Mouse (Mus musculus): ENCODE measurements around the gene Slc7a5.

Gene Slc7a5

GRCm38 (mm10) chr8:121879712-121880111, 27.8 kb downstream of the Slc7a5 start:
- no peak for DNase-seq

GRCm38 (mm10) chr8:121877828-121878480, 29.5 kb downstream of the Slc7a5 start:
- no peak for DNase-seq

DNA sequence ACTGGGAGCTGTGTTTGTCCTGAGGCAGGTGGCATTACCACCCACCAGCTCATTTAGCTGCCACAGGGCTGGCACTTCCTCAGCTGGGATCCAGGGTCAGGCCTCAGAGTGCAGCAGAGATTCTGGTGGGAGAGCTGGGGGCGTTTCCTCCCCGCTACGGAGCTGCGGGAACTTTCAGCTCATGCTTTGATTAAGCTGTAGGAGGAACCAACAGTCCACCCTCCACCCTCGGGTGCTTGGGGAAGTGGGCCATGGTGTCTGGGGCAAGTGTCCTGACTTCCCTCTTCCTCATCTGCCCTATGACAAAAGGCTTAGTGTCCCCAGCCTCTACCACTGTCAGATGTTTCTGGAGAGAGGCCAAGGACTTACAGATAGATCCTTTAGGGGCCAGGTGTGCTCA, 30.3 kb downstream of the Slc7a5 start:
- no peak for DNase-seq

DNA sequence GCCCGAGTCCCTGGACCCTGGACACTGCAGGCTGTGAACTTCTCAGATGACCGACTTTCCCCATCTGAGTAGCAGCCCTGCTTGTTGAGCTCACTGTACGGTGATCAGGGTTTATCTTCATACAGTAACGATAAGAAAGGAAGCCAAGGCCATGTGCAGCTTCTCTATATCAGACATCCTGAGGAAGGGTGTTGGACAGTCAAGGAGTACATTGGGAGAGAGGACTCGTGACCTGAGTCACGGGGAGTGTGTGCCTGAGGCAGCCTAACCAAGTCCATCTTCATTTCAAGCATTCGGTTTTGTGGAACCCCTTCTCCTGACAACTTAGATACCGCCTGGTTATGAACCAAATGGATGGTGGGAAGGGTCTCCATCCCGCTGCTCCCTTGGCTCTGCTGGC, 32.0 kb downstream of the Slc7a5 start:
- DNase-seq: no peak

GRCm38 (mm10) chr8:121875045-121875444, 32.4 kb downstream of the Slc7a5 start:
- no peak for DNase-seq

DNA sequence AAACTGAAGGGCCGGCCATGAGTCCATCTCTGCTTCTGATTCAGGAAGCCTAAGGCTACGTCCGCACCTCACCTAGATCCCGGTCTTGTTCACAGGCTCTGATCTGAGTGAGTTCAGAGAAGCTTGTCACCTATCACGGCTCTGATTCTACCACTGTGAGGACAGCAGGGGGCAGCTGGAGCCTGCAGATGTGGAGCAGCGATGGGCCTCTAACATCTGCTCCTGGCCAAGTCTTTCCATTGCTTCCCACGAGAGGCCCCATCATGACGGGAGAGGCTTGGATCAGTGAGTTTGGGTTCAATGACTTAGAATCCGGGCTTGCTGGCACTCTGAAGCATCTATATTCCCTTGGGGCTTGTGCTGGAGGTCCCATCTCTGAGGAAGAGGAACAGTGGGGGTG, 33.5 kb downstream of the Slc7a5 start:
- no peak for DNase-seq

DNA sequence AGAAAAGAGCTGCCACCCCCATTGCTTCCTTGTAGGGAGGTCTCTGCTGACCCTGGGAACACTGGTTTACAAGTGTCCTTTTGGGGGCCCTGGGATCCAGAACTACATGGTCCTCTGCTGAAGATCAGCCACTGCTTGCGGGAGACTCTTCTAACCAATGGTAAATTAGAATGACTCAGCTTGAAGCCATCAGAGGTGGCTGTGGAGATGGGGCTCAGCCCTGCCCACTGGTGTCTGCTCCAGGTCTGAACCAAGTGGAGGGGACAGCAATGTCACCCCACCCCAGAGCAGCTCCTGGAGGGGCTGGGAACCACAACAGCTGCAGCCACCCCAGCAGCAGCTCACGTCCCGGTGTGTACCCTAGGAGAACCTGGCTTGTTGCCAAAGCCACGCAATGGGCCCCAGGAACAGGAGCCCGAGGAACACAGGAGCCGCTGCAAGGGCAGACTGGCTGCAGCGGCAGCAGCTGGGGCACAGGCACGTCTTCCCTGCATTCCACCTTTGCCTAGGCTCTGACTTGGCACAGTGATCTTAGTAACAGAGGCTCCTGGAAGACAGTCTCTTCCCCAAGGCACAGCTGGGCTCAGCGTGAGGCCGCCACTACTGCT, 35.6 kb downstream of the Slc7a5 start:
- DNase-seq: no peak

DNA sequence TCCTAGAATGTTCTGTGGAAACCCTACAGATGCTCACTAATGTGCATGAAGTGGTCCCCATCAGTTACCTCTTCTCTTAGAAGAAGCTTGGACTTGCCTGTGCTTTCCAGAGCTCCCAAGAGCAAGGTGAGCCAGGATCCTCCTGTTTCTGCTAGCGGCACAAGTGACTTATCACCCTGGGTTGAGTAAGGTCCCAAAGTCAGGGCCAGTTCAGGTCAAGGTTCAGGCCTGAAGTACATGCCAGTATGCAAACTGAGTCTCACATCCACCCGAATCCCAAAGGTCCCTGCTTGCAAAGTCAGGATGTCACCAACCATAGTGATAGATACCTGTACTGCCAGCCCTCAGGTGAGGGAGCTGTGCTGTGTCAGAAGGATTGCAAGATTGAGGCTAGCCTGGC, 37.3 kb downstream of the Slc7a5 start:
- DNase-seq: no peak

GRCm38 (mm10) chr8:121868896-121869295, 38.6 kb downstream of the Slc7a5 start:
- no peak for DNase-seq

DNA sequence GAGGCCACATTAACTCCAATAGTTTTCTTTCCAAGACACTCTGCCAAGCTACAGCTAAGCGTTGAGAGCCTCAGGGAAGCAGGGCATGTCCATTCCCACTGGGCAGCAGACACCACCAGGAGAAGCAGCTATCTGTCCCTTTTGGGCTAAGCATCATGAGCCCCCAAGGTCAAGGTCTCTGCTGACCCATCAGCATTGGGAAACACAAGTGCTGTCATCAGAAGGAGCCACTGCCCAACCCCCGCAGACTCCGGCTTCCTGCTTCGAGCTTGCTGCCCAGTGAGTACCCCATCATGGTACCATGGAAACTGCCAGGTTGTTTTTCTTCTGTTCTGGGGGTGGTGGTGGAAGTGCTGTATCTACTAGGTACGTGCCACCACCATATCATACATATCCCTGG, 39.3 kb downstream of the Slc7a5 start:
- DNase-seq: no peak

DNA sequence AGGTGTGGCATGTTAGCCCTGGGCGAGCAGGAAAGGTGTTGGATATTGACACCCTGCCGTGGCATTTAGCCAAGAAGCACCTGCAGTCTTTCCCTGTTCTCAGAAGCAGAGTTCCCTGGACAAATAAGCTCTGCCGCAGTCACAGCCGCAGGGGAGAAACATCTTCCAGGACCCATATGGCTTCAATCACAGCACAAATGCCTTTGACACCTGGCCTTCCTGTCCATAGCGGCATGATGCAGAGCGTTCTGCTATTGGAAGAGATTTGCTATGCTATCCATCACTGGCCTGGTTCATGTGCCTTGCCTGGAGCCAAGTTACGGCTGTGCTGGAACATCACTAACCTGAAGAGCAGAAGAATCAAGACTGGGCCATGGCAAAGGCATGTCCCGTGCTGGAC, 42.1 kb downstream of the Slc7a5 start:
- no peak for DNase-seq

- DNase-seq: no peak
Observed at GRCm38 (mm10) chr8:121861806-121862548, 45.5 kb downstream of the Slc7a5 start.

DNA sequence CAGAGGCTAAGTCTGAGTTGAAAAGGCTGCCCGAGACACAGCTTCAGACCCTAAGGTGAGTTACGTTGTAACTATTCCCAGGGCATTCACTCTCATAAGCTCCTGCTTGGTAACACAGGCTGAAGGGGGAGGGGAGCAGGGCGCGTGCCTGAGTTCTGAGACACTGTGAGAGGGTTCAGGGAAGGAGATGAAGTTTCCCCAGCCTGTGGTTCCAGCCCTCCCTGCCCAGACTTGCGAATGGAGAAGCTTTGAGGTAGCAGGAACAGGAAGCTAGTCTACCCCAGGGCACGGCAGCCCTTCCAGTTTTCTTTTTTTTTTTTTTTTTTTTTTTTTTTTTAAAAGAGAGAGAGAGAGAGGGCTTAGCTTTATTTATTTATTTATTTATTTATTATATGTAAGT, 46.2 kb downstream of the Slc7a5 start:
- no peak for DNase-seq

DNA sequence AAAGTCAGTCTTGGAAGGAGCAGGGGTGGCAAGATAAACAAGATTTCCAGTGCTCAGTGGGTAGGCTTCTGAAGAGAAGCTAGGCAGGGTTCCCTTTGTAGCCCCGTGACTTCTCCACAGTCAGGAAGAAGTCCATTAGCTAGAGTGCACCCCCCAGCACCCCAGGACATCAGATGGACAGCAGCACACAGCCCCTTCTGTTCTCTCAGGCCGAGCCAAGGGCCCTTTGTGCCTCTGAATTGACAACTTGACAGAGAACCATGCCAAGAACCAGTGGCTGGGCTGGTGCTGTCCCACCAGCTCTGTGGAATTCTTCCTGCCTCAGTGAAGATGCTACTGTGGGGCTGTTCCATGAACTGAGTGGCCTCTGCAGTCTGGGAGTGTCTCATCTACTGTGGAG, 49.7 kb downstream of the Slc7a5 start:
- no peak for DNase-seq

- DNase-seq: no peak
Observed at GRCm38 (mm10) chr8:121857331-121857730, 50.2 kb downstream of the Slc7a5 start.

DNA sequence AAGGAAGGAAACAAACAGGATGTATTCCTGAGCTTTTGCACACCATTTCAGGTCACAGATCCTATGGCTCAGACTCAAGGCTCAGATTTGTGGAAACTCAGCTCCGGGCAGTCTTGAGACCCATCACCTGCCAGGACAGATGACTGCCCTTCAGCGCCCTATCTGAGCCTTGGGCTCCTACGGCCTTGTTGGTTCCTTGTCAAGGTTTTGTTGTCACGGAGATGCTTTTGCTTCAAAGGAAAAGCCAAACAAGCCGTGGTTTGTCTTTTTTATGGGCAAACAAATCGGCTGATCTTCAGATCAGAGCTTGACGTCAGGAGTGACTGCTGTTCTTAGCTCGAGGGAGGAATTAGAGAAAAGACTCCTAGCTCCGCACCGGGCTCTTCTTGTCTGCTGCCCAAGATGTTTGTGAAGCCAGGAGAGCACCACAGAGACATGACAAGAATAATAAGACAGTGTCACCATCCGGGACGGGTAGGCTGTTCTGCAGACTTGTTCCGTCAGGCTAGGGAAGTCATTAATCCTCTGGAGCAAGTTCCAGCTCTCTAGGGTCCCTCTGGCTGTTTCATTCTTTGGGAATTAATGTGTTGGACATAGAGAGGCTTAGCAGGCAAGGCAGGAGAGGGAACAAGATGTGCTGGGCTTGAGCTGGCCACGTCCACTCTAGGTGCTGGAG, 51.3 kb downstream of the Slc7a5 start:
- DNase-seq: no peak

DNA sequence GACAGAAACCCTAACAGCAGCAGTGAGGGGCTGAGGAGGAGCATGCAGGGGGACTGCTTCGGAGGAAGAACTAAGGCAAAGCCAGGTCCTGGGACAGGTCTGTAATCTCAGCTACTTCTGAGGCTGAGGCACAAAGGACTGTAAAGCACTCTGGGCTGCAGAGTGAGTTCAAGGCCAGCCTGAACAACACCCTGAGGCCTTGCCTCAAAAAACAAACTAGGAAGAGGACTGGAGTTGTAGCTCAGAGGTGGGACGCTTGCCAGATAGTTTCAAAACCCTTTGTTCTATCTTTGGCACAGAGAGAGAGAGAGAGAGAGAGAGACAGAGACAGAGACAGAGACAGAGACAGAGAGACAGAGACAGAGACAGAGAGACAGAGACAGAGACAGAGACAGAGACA, 53.9 kb downstream of the Slc7a5 start:
- no peak for DNase-seq

- DNase-seq: no peak
Observed at GRCm38 (mm10) chr8:121852464-121852863, 55.0 kb downstream of the Slc7a5 start.

- DNase-seq: no peak
Observed at GRCm38 (mm10) chr8:121851716-121852115, 55.8 kb downstream of the Slc7a5 start.

- peak; percentile 90 for DNase-seq
Observed at GRCm38 (mm10) chr8:121850821-121851470, 56.5 kb downstream of the Slc7a5 start.

GRCm38 (mm10) chr8:121850436-121850820, 57.1 kb downstream of the Slc7a5 start:
- no peak for DNase-seq

DNA sequence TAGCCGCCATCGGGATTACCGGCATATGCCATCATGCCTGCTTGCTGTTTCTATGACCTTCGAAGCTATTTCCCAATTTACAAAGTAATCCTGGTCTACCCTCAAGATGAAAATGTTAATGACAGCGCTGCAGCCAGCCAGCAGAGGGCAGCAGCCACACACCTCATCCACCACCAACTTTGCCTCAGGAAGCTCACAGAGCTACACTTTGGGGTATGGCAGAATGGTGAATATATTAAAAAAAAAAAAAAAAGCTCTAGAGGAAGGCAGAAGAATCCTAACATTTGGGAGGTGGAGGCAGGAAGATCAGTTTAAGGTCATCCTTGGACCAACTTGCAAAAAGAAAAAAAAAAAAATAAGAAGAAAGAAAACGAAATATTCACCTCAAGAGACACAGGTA, 57.5 kb downstream of the Slc7a5 start:
- peak; percentile 42 to 45 for DNase-seq

DNA sequence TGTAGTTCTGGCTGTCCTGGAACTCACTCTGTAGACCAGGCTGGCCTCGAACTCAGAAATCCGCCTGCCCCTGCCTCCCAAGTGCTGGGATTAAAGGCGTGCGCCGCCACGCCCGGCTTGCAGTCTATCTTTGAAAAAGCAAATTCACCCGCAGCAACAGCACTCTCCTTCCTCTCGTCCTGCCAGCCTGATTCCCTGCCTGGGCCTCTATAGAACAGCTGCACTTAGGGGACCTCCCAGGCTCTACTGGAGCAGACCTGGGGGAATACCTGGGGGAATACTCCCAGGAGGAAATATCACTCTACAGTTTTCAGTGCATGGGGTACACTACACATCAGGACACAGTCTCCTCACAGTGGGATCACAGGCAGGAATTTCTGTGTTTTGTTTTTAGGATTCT, 58.2 kb downstream of the Slc7a5 start:
- DNase-seq: no peak
